Comparison of ENCODE assay signal across 8 mouse cellular contexts in genomic region chr13:38037811-38038210, GRCm38 (mm10). TPM values are rescaled to one million over a fixed set of nuclear protein-coding genes. Genes with fewer than 3 reads are reported as not detected.
A peak's percentile ranks its signal among the peaks of the same experiment; 100 is the strongest.
DNase-seq lines count a peak whose midpoint lies in the region; ATAC-seq and TF ChIP-seq lines count a peak whose summit lies in the region.

No protein-coding gene starts in this region.

- H3K27ac ChIP-seq in cerebellum, adult 2 months (ENCODE audit: insufficient read depth, low read length): no peak overlapping the region
- no peak overlapping the region for H3K27ac ChIP-seq in intestine, postnatal 0 days (ENCODE audit: low read depth, low read length)

- 42% methylated on average over 12 of the region's 12 CpGs for WGBS in cerebellum, adult 2 months
- 31% methylated on average over 12 of the region's 12 CpGs for WGBS in intestine, postnatal 0 days

- peak; percentile 10 to 13 for DNase-seq in cerebellum, adult 2 months
- DNase-seq in cerebellum, adult 9-10 months: no peak
- peak; percentile 64 for DNase-seq in MN1 (ENCODE audit: low spot score)
- DNase-seq in mesoderm, embryonic 11.5 days (ENCODE audit: low read depth, low spot score): peak; percentile 13
- no peak for DNase-seq in ovary, postnatal 36 days (ENCODE audit: low spot score)
- no peak for DNase-seq in left cerebral cortex, postnatal 4 days

- H3K9ac ChIP-seq in intestine, postnatal 0 days (ENCODE audit: low read depth, low read length): peak overlapping the region; percentile 94

- TF ChIP-seq POLR2A in cerebellum, adult 2 months (IDR thresholded peaks at IDR 0.05; ENCODE audit: borderline replicate concordance, insufficient read depth, low read length): no peak

- H3K4me3 ChIP-seq in cerebellum, adult 2 months (replicated peaks; ENCODE audit: insufficient read depth, low read depth, low read length): peak overlapping the region; percentile 80
- peak overlapping the region; percentile 79 for H3K4me3 ChIP-seq in erythroblast, embryonic 14.5 days (replicated peaks)
- peak overlapping the region; percentile 85 for H3K4me3 ChIP-seq in intestine, postnatal 0 days (ENCODE audit: low read depth, low read length)

- no peaks in the 10 kb centered on the region for H3K27me3 ChIP-seq in cerebellum, adult 2 months (ENCODE audit: control insufficient read depth, insufficient read depth, low read length)
- no peaks in the 10 kb centered on the region for H3K27me3 ChIP-seq in erythroblast, embryonic 14.5 days (ENCODE audit: control insufficient read depth)
- no peaks in the 10 kb centered on the region for H3K27me3 ChIP-seq in intestine, postnatal 0 days (replicated peaks; ENCODE audit: control insufficient read depth, insufficient read depth, low read length)

- H3K4me1 ChIP-seq in cerebellum, adult 2 months (ENCODE audit: control insufficient read depth, insufficient read depth, low read length): no peaks in the 10 kb centered on the region
- peaks cover 38% of the 10 kb centered on the region for H3K4me1 ChIP-seq in erythroblast, embryonic 14.5 days (ENCODE audit: control insufficient read depth)
- H3K4me1 ChIP-seq in intestine, postnatal 0 days (replicated peaks; ENCODE audit: control insufficient read depth, insufficient read depth, low read length): 0 out of 2 replicates have a peak, but pooled peaks cover 2% of the 10 kb centered on the region

- H3K4me2 ChIP-seq in intestine, postnatal 0 days (replicated peaks; ENCODE audit: low read depth): peak overlapping the region; percentile 73

- H3K36me3 ChIP-seq in erythroblast, embryonic 14.5 days (ENCODE audit: control insufficient read depth): peaks cover 37% of the 10 kb centered on the region
- H3K36me3 ChIP-seq in intestine, postnatal 0 days (ENCODE audit: control insufficient read depth, insufficient read depth): peaks cover 29% of the 10 kb centered on the region

- TF ChIP-seq CTCF in cerebellum, adult 2 months (IDR thresholded peaks at IDR 0.05; ENCODE audit: borderline replicate concordance, insufficient read depth, low read depth, low read length): no peak
- TF ChIP-seq CTCF in intestine, postnatal 0 days (IDR thresholded peaks at IDR 0.05; ENCODE audit: low read depth): no peak

- H3K9me3 ChIP-seq in erythroblast, embryonic 14.5 days (ENCODE audit: control insufficient read depth, low read length): no peaks in the 10 kb centered on the region; the same call in 1 of the 2 replicates
- H3K9me3 ChIP-seq in intestine, postnatal 0 days (ENCODE audit: control insufficient read depth): no peaks in the 10 kb centered on the region

- intact Hi-C loops in left cerebral cortex, postnatal 4 days (cut with DNase I): loop anchor here (5.0 kb wide), 1 partner anchor 46 kb away; the partner anchor contains the start of gene Ssr1

- no peak for ATAC-seq in intestine, postnatal 0 days

RNA-seq across cellular contexts. Expression of gene Cage1, which starts 0.9 kb away (rescaled TPM):
- 0.73 and 0.82 TPM in 2 replicates for polyA plus RNA-seq in cerebellum, adult 2 months (2012; rRNA removed)
- 0.02 TPM in 1 of 2 replicates, not detected in the other for polyA plus RNA-seq in erythroblast, embryonic 14.5 days (2012)
- polyA plus RNA-seq in intestine, postnatal 0 days (2015; fragmentation: Nextera tagmentation; extraction: Ambion mirVana): 0.63 and 0.71 TPM in 2 replicates
- 1 to 10 TPM; 3.6 to 3.8 TPM for total RNA-seq in left cerebral cortex, postnatal 4 days (2021)

RNA-seq across cellular contexts. Expression of gene Riok1, which starts 1.0 kb away (rescaled TPM):
- polyA plus RNA-seq in cerebellum, adult 2 months (2012; rRNA removed): 33.1 and 34.0 TPM in 2 replicates
- 0.90 and 1.2 TPM in 2 replicates for polyA plus RNA-seq in erythroblast, embryonic 14.5 days (2012)
- polyA plus RNA-seq in intestine, postnatal 0 days (2015; fragmentation: Nextera tagmentation; extraction: Ambion mirVana): 15.7 and 20.6 TPM in 2 replicates
- 10 to 100 TPM; 36.2 to 37.3 TPM for total RNA-seq in left cerebral cortex, postnatal 4 days (2021)

RNA-seq across cellular contexts. Expression of gene Ssr1, which starts 43.8 kb away (rescaled TPM):
- polyA plus RNA-seq in cerebellum, adult 2 months (2012; rRNA removed): 27.7 and 29.7 TPM in 2 replicates
- 1.1 and 3.0 TPM in 2 replicates for polyA plus RNA-seq in erythroblast, embryonic 14.5 days (2012)
- polyA plus RNA-seq in intestine, postnatal 0 days (2015; fragmentation: Nextera tagmentation; extraction: Ambion mirVana): 76.2 and 77.9 TPM in 2 replicates
- 10 to 100 TPM; 84.5 to 86.1 TPM for total RNA-seq in left cerebral cortex, postnatal 4 days (2021)

Comparison
In these comparisons a context has a peak if more than half of its experiments do, and no peak if none do; other contexts are left out.
1. DNase-seq: peak in cerebellum, adult 2 months (2 of 2), MN1 (single experiment) and mesoderm, embryonic 11.5 days (single experiment); none in cerebellum, adult 9-10 months (single experiment), ovary, postnatal 36 days (single experiment) and left cerebral cortex, postnatal 4 days (single experiment).
2. Peak in every context shown above with its lines, with median percentiles within 50 percentile points of each other: H3K4me3 ChIP-seq.